Mouse (Mus musculus) common myeloid progenitor, adult 5-6 weeks (primary cell): ENCODE data around the gene Acbd4. TPM values are rescaled to one million over a fixed set of nuclear protein-coding genes. Genes with fewer than 3 reads are reported as not detected.
A peak's percentile ranks its signal among the peaks of the same experiment; 100 is the strongest.

Source experiments
- ATAC-seq: replicated peaks from 2 replicates; pipeline ENCODE4 v1.8.0; 2016; ENCODE audit warnings: low read depth, mild to moderate bottlenecking, moderate TSS enrichment, inconsistent platforms; ENCODE audit not compliant: poor library complexity, severe bottlenecking
- total RNA-seq: library from RNA; stranded (forward); fragments of 200-1000, 187-1606 nt; gene quantifications from 2 replicates; pipeline ENCODE4 v1.2.3, GENCODE M21; 2017

Gene Acbd4
- total RNA-seq, 1 experiment from 2014 or later, result 9.2 TPM

DNA sequence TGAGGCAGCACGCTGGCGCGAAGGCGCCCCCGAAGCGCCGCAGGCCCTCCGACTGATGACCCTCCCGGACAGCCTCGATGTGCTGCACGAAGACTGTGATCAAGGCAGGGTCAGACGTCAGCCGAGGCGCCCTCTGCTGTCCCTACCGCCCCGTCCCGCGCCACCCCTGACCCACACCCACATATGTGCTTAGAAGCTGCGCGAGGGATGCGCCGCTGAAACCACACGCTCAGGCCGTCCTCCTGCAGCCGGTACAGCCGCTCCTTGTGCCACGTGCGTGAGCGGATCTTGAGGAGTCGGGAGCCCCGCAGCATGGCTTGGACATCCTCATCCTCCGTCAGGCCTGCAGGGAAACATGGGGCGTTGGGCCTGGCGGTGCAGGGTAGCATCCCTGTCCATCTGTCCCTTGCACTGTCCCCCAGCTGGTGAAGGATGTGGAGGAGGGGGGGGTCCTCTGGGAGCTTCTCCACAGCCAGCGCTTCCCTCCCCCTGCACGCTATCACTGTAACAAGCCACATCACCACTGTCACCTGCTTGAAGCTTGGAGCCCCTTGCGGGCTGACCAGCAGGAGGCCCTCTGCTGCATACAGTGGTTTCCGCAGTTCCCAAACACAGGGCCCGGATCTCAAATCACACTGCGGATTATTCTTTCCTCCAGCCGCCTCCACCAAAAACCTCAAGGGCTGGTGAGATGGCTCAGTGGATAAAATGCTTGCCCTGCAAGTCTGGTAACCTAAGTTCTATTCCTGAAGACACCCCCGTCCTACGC lies 21.0 kb upstream of the Acbd4 start:
- ATAC-seq, result peak; percentile 68

DNA sequence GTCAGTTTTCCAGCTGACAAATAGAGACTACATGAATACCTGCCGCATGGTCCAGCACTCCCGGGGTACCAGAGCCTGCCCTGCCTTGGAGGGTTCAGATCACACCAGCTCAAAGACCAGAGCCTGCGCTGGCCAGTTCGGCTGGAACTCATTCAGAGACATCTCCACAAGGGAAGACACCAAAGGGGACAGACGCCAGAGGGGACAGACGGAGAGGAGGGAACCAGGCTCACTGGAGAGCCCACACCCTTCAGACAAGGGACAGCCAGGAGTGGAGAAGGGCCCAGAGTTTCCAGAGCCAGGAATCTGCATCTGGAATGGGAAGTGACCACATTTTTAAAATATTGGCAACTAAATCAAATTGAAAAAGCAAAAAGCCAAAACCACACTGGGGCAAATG lies 19.9 kb upstream of the Acbd4 start:
- ATAC-seq, result no peak

DNA sequence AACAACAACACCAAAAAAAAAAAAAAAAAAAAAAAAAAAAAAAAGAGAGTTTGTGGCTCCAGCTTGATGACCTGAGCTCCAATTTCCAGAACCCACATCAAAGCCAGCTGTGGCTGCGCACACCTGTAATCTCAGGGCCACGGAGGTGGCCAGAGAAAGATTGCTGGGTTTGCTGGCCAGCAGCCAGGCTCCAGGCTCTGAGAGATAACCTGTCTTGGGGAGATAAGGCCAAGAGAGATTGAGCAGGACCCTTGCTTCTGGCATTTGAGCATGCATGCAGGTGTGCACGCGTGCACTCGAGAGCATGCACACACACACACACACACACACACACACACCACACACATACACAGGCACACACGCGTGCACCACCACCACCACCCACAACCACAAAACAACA lies 8.2 kb upstream of the Acbd4 start:
- no peak for ATAC-seq

DNA sequence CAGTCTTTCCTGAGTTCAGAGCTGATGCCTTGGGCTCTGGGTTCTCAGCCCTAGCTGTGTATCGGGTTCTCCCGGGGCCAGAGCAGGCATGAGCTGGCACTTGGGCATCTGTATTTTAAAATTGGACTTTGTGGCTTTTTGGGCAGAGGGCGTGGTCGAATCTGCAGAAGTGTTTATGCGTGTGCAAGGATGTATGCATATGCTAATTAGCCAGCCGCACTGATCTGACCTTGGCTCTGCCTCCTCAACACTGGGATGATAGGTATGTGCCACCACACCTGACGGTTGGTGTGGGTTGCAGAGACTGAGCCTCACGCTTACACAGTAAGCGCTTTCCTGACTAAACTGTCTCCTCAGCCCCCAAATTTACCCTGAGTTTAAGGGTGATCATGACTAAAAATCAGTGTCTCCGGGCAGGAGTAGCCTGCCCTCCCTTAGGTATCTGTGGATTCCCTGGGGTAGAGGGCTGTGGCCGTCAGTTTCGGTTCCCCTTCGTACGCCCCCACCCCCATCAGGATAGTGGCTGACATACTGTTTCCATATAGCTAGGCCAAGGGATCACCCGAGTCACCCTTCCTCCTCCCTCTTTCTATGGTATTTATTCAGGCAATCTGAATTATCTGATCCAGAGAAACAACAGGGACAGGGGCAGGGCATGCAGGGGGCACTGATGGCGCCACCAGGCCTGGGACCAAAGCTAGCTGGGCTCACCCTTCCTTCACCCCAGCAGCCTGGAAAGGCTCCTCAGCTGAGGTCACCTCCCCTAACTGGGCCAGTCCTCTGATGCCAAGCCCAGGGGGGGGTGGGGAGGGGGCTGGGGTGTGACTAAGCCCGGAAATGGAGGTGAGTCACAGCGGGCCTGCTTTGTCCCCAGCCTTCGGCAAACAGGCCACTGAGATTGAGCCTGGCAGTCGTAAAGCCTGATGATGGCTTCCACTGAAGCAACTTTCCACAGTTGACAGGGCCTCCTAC lies 7.3 kb upstream of the Acbd4 start:
- peak; percentile 75 for ATAC-seq

GRCm38 (mm10) chr11:103095107-103095670 lies 6.3 kb upstream of the Acbd4 start:
- ATAC-seq, result no peak

GRCm38 (mm10) chr11:103095801-103096200 lies 5.7 kb upstream of the Acbd4 start:
- no peak for ATAC-seq

GRCm38 (mm10) chr11:103096979-103097894 lies 4.2 kb upstream of the Acbd4 start:
- no peak for ATAC-seq

GRCm38 (mm10) chr11:103098531-103099190 lies 2.8 kb upstream of the Acbd4 start:
- ATAC-seq, result no peak

DNA sequence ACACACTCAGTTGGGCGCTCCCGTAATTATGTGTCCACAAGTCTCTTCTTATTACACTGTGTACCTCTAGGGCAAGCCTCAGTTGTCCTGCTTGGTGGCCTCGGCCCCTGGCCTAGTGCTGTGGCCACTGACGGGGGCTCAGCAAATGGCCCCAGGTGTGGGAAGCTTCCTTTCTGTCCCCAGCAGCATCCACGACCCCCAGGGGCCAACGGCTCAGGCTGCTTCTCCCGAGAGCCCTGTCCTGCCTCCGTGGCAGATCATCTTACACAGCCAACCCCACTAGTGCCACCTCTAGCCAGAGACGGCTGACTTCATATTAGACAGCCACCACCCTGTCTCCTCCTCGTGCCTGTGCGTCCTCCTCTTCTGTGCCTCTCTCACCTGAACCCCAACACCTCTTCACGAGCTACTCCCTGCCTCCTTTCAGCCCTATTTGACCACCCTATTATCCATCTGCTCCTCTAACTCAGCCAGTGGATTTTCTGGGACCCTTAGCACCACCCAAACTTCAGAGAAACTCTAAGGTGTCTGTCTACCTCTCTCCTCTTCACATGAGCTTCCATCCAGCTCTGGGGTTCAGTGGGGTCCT lies 2.0 kb upstream of the Acbd4 start:
- no peak for ATAC-seq

DNA sequence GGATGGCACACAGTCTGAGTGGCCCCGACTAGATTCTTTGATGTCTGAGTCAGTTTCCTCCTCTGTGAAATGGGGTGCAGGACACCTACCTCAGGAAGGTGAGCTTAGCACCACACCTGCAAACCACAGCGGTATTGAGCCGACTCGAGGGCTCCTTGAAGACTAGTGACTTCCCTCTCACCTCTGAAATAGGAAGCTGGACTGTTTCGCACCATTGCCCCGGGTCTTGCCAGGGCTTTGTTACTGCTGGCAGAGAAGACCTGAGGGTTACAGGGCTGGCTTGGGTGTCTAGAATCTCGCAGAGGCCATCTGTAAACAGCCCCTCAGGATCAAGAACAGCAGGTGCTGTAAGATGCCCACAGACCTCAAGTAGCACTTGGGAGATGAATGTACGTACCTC lies 1.1 kb upstream of the Acbd4 start:
- ATAC-seq, result no peak

- no peak for ATAC-seq
These were observed 502 bp downstream of the Acbd4 start for GRCm38 (mm10) chr11:103101866-103102501.

- ATAC-seq, result peak; percentile 87
These were observed 1.4 kb downstream of the Acbd4 start for GRCm38 (mm10) chr11:103102725-103103349.

GRCm38 (mm10) chr11:103103621-103104020 lies 2.1 kb downstream of the Acbd4 start:
- no peak for ATAC-seq

GRCm38 (mm10) chr11:103104469-103104868 lies 3.0 kb downstream of the Acbd4 start:
- no peak for ATAC-seq

GRCm38 (mm10) chr11:103105180-103105725 lies 3.8 kb downstream of the Acbd4 start:
- ATAC-seq, result no peak

- ATAC-seq, result no peak
These were observed 4.3 kb downstream of the Acbd4 start for GRCm38 (mm10) chr11:103105810-103106209.

DNA sequence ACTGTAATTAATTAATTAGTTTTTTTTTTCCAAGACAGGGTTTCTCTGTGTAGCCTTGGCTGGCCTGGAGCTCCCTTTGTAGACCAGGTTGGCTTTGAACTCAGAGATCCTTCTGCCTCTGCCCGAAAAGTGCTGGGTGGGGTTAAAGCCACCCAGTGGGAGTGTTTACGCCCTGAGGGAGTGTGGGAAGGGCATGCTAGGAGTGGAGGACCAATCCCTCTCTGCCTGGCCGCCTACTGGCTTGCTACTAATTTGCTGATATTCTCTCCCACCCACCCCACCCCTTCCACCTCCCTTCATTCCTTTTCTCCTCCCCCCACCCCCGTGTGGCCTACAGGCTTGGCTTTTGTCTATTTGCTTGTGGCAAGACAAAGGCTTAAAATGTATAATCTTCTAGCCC lies 4.9 kb downstream of the Acbd4 start:
- no peak for ATAC-seq

DNA sequence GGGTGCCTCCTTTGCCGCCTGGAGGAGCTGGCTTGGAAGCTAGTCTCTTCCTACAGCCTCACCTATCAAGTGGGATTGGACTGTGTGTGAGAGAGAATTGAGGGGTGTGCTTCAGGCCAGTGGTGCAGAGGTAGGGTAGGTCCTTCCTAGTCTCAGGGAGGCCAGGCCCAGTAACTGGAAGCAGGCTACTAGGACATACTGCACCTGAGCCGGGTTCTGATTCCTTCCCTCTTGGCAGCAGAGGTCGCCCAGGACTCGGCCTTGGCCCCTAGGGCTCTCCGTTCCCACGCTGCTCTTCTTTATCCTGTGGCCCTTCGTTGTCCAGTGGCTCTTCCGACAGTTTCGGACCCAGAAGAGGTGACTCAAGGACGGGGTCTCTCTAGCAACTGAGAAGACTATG lies 9.8 kb downstream of the Acbd4 start:
- no peak for ATAC-seq
